Mouse (Mus musculus) G1E (cell line): ENCODE data around the gene Cnot6.

Experiments used
- CTCF ChIP-seq: IDR thresholded peaks from 2 replicates; pipeline ENCODE4 v1.5.1; 2012; ENCODE audit warnings: low read depth, low read length, inconsistent platforms, mixed read lengths
- GATA1 ChIP-seq: IDR thresholded peaks from 2 replicates; pipeline ENCODE4 v1.6.1; 2012; ENCODE audit warnings: borderline replicate concordance, low read length, inconsistent platforms, mixed read lengths
- GATA2 ChIP-seq: IDR thresholded peaks from 2 replicates; pipeline ENCODE4 v1.6.1; 2012; ENCODE audit warnings: low read depth, low read length, inconsistent platforms, borderline replicate concordance
- POLR2AphosphoS5 ChIP-seq: IDR thresholded peaks from 2 replicates; pipeline ENCODE4 v1.6.1; 2012; ENCODE audit warnings: low read depth, low read length, inconsistent platforms; ENCODE audit not compliant: insufficient replicate concordance
- TAL1 ChIP-seq: conservative IDR thresholded peaks from 2 replicates; pipeline ENCODE4 v1.6.1; 2012; ENCODE audit warnings: low read depth, low read length, inconsistent platforms, mixed read lengths

DNA sequence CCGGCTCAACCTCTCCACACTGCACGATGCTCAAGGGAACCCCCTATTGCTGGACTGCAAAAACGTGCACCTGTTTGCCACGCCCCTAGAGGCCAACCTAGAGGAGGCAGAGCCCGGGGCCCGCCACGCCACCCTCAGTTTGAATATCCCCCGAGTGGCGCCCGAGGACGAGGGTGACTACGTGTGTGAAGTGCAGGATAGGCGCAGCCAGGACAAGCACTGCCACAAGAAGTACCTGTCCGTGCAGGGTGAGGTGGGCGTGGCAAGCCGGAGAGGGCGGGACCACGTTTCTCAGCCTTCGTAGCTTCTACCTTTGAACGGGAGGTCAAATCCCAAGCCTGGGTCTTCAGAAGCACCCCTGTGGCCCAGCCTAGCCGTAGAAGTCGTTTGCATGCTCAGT lies 78.4 kb downstream of the Cnot6 start:
- no peak for TF ChIP-seq CTCF
- no peak for TF ChIP-seq GATA1
- no peak for TF ChIP-seq TAL1
- no peak for TF ChIP-seq POLR2AphosphoS5
- no peak for TF ChIP-seq GATA2
